Mouse (Mus musculus) layer of hippocampus, adult 9-11 months (tissue): ENCODE measurements around the gene Ube2m.

Experiments
- DNase-seq: peaks from one replicate; pipeline ENCODE4 v3.0.0; 2022

Gene Ube2m

DNA sequence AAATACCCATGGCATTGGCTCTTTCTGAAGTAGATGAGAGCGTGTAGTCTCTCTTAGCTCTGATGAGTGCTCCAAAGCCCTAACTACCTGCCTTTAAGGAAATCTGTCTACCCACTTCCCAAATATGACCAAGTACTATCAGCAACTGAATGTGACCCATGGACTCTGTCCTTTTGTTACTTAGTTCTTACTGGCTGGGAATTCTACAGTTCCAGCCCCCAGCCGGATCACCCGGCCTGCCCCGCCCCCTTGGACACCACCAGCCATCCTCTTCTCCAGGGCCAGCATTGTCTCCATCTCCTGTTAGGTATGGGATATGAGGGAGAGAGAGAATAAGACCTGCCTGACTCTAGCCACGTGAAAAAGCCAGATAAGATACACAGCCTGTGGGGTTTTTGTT lies 40.0 kb downstream of the Ube2m start, which contains the start of gene Slc27a5:
TSS of gene Slc27a5 (minus strand) at position 140 of the 400 bp plus-strand sequence.
- DNase-seq: no peak

DNA sequence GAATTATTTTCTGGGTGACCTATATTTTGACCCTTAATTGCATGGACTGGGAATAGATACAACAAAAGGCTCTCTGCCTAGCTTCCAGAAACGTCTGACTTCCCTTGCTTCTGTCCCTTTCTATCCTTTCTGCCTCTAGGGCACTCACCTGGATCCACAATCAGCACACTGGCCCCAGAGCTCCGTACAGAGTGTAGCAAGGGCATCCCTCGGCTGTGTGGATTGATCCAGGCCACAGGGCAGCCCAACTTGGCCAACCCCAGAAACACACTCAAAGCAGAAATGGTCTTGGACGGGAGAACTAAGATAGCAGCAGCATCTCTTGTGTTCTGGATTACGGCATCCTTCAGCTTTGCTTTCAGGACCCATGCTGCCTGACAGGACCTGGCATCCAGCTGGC lies 40.8 kb downstream of the Ube2m start:
- DNase-seq: no peak

DNA sequence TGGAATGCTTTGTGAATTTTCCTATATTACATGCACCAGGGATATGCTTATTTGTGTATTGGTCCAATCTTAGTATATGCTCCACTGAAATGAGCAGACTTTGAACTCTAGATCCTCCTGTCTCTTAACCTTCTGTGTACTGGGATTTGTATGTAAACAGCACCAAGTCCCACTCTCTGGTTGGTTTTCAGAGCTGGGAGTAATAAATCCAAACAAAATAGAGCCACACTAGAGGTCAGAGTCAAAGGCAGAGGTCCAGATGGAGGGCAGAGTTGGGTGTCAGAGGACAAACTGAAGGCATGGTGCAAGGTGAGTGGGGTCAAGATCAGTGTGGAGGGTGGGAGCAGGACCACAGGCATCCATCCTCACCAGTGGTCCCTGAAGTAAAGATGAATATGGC lies 42.2 kb downstream of the Ube2m start:
- DNase-seq: no peak

DNA sequence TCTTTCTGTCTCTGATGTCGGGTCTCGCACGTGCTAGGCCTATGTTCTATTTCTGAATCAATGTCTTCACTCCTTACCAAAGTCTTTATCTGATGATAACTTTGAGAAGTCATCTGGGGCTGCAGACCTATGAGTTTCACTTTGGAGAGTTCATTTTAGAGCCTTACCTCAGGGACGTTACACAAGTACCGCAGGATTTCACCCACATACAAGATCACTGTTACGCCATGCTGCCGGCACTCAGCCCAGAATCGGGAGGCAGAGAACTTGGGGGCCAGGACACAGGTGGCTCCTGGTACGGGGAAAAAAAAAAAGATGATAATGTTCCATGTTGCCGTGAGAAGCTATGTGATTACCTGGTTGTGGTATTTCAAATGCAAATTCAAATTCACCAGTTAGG lies 44.9 kb downstream of the Ube2m start:
- no peak for DNase-seq

DNA sequence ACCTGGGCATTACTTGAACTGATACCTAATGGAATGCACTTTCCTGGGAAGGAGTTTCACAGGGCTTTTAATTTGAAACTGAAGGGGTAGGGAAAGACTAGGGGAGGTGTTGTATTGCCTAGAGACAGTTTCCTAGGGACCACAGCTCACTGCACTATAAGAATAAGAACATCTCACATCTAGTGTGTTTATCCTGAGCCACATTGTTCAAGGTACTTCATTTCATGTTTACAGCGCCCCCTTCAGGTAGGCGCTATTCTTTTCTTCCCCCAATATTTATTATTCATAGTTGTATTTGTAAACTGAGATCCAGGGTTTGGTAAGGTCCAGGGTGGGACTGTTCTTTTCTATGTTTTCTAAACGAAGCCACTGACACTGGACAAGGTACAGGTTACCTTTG lies 45.9 kb downstream of the Ube2m start:
- DNase-seq: no peak

DNA sequence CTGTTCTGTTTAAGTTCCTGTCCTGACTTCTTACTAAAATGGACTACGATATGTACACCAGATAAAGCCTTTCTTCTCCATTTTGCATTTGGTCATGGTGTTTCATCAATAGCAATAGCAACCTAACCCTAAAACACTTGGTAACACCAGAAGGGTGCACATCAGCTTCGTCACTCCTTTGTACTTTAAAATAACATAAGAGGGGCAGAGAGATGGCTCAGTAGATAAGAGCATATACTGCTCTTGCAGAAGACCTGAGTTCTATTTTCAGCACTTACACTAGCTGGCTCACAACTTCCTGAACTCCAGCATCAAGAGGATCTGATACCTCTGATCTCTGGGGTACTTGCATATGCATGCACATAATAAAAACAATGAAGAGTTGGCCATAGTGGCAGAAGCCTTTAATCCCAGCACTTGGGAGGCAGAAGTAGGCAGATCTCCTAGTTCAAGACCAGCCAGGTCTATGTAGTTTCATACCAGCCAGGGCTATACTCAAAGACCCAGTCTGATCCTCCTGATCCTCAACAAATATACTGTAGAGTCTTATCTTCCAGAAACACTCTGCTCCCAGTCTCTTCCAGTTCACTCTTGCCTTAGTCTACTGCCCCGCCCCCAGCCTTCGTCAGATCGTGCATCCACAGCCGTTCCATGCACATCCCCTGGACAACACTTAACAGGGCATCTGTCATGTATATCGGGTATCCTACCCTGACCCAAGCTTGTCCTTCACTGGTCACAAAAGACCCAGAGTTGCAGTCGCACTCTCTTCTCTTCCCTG lies 50.5 kb downstream of the Ube2m start:
- DNase-seq: no peak

DNA sequence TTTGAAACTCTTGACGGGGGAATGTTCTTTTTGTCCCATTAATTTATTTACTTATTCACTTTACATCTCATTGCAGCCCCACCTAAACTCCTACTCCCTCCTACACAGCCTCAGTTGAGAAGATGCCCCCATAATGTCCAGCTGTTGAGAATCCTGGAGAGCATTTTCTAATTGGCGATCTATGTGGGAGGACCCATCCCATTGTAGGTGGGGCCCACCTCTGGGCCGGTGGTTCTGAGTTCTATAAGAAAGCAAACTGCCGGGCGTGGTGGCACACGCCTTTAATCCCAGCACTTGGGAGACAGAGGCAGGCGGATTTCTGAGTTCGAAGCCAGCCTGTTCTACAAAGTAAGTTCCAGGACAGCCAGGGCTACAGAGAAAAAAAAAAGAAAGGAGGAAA lies 51.2 kb downstream of the Ube2m start:
- DNase-seq: no peak

DNA sequence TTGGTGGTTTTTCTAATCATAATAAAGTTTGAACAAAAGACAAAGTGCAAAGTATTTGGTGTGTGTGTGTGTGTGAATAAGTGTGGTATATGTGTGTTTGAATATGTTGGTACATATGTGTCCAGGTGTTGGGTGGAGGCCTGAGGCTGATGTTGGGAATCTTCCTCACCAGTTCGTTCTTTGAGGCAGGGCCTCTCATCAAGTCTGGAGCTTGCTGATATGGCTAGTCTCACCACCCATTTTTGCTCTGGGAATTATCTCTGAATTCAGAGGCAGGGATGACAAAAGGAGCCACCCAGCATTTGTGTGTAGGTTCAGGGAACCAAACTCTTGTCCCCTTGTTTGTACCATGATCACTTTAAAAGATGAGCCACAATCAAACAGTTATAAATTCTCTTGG lies 52.4 kb downstream of the Ube2m start:
- DNase-seq: no peak
